Mouse (Mus musculus) myocyte (in vitro differentiated cells): ENCODE data around the gene Pfn4.

Experiments
- CEBPB ChIP-seq: IDR thresholded peaks from 2 replicates; pipeline ENCODE4 v1.6.1; 2011; ENCODE audit warnings: mild to moderate bottlenecking, moderate library complexity; ENCODE audit not compliant: poor library complexity, insufficient read depth, severe bottlenecking
- E2F4 ChIP-seq: IDR thresholded peaks from one replicate; pipeline ENCODE4 v1.6.1; 2011; ENCODE audit warnings: mild to moderate bottlenecking, control low read depth, moderate library complexity; ENCODE audit not compliant: insufficient read depth
- MYOD1 ChIP-seq, 3 experiments: IDR thresholded peaks; one replicate each; pipeline ENCODE4 v1.6.1; 2011; ENCODE audit warnings: control low read depth in 2 of 3, low read depth in 2 of 3, mild to moderate bottlenecking in 2 of 3, moderate library complexity in 1 of 3; ENCODE audit not compliant: insufficient read length in 2 of 3, control insufficient read depth in 1 of 3
- POLR2A ChIP-seq: IDR thresholded peaks from one replicate; pipeline ENCODE4 v1.6.1; 2011; ENCODE audit warnings: low read depth, mild to moderate bottlenecking, control low read depth, moderate library complexity; ENCODE audit not compliant: insufficient read length
- POLR2AphosphoS2 ChIP-seq: IDR thresholded peaks from one replicate; pipeline ENCODE4 v1.6.1; 2011; ENCODE audit warnings: low read depth, control low read depth; ENCODE audit not compliant: insufficient read length
- REST ChIP-seq: IDR thresholded peaks from one replicate; pipeline ENCODE4 v1.6.1; 2011; ENCODE audit warnings: mild to moderate bottlenecking, control low read depth, moderate library complexity; ENCODE audit not compliant: insufficient read depth, insufficient read length
- TCF12 ChIP-seq: IDR thresholded peaks from one replicate; pipeline ENCODE4 v1.6.1; 2011; ENCODE audit warnings: mild to moderate bottlenecking, control low read depth; ENCODE audit not compliant: poor library complexity, insufficient read depth, severe bottlenecking
- USF1 ChIP-seq: IDR thresholded peaks from one replicate; pipeline ENCODE4 v1.6.1; 2011; ENCODE audit warnings: low read depth, mild to moderate bottlenecking, control low read depth, moderate library complexity

DNA sequence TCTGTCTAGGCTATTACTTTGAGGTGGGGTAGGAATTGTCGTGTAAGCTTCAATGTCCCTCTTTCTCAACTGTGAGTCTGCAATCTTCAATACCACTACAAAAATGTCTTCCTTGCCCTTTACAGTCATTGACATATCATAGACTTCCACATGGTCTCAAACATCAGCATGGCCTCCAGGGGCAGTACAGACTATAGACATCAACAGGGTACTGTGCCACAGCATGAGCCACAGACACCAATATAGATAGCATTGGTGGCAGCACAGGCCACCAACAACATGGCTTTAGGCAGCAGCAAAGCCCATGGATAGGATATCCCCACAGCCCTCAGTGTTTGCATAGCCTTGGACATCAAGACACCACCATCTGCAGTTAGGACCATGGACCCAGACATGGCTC, 12.4 kb downstream of the Pfn4 start:
- TF ChIP-seq E2F4 (no peak), CEBPB (no peak), USF1 (no peak), POLR2A (no peak), POLR2AphosphoS2 (no peak), REST (no peak), TCF12 (no peak), MYOD1 (IDR thresholded peaks at IDR 0.05; ENCODE audit: control insufficient read depth in 1 of 3, insufficient read length in 2 of 3, low read depth in 2 of 3) (no peak)
